Mouse (Mus musculus): ENCODE data around the gene Cmtm8.

DNA sequence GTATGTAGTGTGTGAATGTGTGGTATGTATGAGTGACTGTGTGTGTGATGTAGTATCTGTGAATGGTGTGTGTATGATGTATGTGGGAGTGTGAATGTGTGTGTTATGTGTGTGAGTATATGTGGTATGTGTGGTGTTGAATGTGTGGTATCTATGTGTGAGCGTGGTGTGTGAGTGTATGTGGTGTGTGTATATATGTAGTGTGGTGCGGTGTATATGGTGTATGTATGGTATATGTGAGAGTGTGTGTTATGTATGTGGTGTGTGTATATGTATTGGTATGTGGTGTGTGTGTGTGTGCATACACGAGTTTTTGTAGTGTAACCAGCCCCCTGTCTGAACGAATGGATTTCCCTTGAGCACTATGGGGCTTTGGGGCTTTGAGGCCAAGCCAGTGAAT is 41.6 kb upstream of the Cmtm8 start:
- no peak for TF ChIP-seq POLR2A (IDR thresholded peaks at IDR 0.05; ENCODE audit: insufficient read depth, low read length)
- no peak for TF ChIP-seq CTCF (IDR thresholded peaks at IDR 0.05; ENCODE audit: low read depth, low read length)
